Mouse (Mus musculus): ENCODE results near the gene Dcun1d4. TPM values are rescaled to one million over a fixed set of nuclear protein-coding genes. Genes with fewer than 3 reads are reported as not detected.
"Not testable (repeated sequence)": the region's sequence is repeated elsewhere in the genome, so short reads cannot be mapped to it uniquely, and the experiment has no call there.

Gene Dcun1d4
- polyA plus RNA-seq, 1 experiment from 2014 or later: 29.8 TPM

DNA sequence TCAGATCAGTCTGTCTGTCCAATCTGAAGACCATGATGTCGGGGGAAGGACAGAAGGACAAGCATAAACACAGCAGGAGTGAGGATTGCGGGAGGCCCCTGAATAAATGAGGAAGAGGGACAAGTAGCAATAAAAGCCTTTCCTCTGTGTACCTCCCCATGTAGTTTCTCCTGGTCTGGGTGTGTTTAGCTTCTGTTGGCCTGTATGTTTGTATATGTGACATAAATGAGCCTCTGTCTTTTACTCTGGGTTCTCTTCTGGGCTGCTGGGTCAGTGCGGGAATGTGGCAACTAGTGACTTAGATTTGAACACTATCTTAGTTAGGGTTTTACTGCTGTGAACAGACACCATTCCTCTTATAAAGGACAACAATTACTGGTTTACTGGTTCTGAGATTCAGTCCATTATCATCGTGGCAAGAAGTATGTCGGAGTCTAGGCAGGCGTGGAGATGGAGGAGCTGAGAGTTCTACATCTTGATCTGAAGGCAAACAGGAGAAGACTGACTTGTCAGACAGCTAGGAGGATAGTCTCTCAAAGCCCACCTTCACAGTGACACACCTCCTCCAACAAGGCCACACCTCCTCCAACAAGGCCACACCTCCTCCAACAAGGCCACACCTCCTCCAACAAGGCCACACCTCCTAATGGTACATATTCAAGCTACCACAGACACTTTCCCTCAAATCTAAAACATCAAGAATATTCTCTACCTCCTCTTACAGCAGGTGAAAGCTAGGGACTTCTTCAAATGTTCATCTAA is 90.8 kb downstream of the Dcun1d4 start:
- H3K27me3 ChIP-seq (ENCODE audit: control insufficient read depth, insufficient read depth, low read length): no peaks in the 10 kb centered on the region
- ATAC-seq (ENCODE audit: low FRiP score, low TSS enrichment): no peak
- H3K4me1 ChIP-seq (ENCODE audit: control insufficient read depth, insufficient read depth, low read length): no peaks in the 10 kb centered on the region
- H3K36me3 ChIP-seq (ENCODE audit: control insufficient read depth, insufficient read depth, low read length): no peaks in the 10 kb centered on the region
- no peak overlapping the region for H3K4me2 ChIP-seq (replicated peaks; ENCODE audit: low read depth, low read length)
- H3K9me3 ChIP-seq (ENCODE audit: control insufficient read depth, low read length): no peaks in the 10 kb centered on the region
- no peak overlapping the region for H3K27ac ChIP-seq (ENCODE audit: low read depth, low read length)
- no peak overlapping the region for H3K4me3 ChIP-seq (ENCODE audit: low read length)
- WGBS: 91% methylated on average over 6 of the region's 6 CpGs
- H3K9ac ChIP-seq (ENCODE audit: low read depth, low read length): no peak overlapping the region

DNA sequence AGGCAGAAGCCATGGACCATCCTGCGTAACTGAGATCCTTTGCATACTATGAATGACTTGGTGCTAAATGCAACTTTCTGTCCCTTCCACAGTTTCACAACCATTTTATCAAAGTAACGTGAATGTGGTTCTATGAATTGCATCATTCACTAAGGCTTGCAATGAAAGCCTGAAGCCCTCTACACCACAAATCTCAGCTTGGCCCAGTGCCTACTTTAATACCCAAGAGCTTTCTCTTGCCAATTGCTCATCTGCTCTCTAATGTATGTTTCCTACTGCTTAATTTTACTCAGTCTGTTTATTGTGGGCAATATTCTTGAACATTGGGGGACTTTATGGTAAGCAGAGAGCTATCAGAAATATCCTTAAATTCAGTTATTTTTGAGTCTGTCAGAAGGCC is 92.0 kb downstream of the Dcun1d4 start:
- H3K36me3 ChIP-seq (ENCODE audit: control insufficient read depth, insufficient read depth, low read length): no peaks in the 10 kb centered on the region
- WGBS: 86% methylated on average over 2 of the region's 2 CpGs
- H3K4me3 ChIP-seq (ENCODE audit: low read length): no peak overlapping the region

DNA sequence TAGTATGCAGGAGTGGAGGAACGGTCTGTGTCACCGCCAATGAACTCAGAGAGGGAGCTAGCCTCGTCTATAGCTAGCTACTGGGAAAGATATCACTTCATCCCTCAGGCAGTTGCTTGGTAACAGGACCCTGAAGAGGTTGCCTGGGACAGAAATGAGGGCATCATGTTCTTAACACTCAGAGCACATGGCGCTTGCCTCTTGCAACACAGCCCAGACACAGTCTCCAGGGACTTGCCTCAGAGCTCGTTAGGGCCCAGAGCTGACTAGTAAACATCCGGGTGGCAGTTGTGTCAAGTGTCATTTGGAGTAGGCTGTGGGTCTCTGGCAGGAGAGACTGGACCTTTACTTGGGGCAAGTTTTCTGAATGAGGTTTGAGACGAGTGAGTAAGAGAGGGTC is 93.0 kb downstream of the Dcun1d4 start:
- Histone ChIP-seq H3K9me3 (ENCODE audit: control insufficient read depth, low read length) (no peaks in the 10 kb centered on the region), H3K4me2 (replicated peaks; ENCODE audit: low read depth, low read length) (no peak overlapping the region), H3K27ac (ENCODE audit: low read depth, low read length) (no peak overlapping the region), H3K9ac (ENCODE audit: low read depth, low read length) (no peak overlapping the region), H3K4me1 (ENCODE audit: control insufficient read depth, insufficient read depth, low read length) (no peaks in the 10 kb centered on the region), H3K4me3 (ENCODE audit: low read length) (no peak overlapping the region), H3K36me3 (ENCODE audit: control insufficient read depth, insufficient read depth, low read length) (no peaks in the 10 kb centered on the region), H3K27me3 (ENCODE audit: control insufficient read depth, insufficient read depth, low read length) (no peaks in the 10 kb centered on the region)
- ATAC-seq (ENCODE audit: low FRiP score, low TSS enrichment): no peak
- 69% methylated on average over 7 of the region's 7 CpGs for WGBS

More for the DNA sequence above, 92.0 kb downstream of the Dcun1d4 start:
- H3K9ac ChIP-seq (ENCODE audit: low read depth, low read length): no peak overlapping the region
- no peak overlapping the region for H3K27ac ChIP-seq (ENCODE audit: low read depth, low read length)
- no peaks in the 10 kb centered on the region for H3K27me3 ChIP-seq (ENCODE audit: control insufficient read depth, insufficient read depth, low read length)
- H3K4me2 ChIP-seq (replicated peaks; ENCODE audit: low read depth, low read length): no peak overlapping the region
- no peaks in the 10 kb centered on the region for H3K4me1 ChIP-seq (ENCODE audit: control insufficient read depth, insufficient read depth, low read length)
- ATAC-seq (ENCODE audit: low FRiP score, low TSS enrichment): no peak
- no peaks in the 10 kb centered on the region for H3K9me3 ChIP-seq (ENCODE audit: control insufficient read depth, low read length)

DNA sequence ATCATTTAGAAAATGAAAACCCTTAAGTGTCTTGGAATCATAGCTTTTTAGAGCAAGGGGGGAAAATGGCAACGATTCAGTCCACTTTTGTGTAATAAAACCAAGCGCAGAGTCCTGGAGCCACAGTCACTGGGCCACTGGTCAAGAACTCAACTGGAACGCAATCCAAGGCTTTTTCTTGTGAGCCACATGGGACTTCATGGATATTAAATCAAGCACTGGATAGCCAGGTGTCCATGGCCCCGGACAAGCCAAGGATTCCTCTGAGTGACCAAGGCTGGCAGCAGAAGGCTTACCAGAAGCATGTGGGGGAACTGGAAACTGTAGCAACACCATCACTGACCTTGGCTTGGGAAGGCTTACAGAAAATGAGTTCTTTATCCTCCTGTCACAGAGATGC is 93.8 kb downstream of the Dcun1d4 start:
- H3K4me1 ChIP-seq (ENCODE audit: control insufficient read depth, insufficient read depth, low read length): no peaks in the 10 kb centered on the region
- H3K9ac ChIP-seq (ENCODE audit: low read depth, low read length): no peak overlapping the region
- no peak overlapping the region for H3K4me3 ChIP-seq (ENCODE audit: low read length)
- H3K27me3 ChIP-seq (ENCODE audit: control insufficient read depth, insufficient read depth, low read length): no peaks in the 10 kb centered on the region
- no peaks in the 10 kb centered on the region for H3K9me3 ChIP-seq (ENCODE audit: control insufficient read depth, low read length)
- H3K4me2 ChIP-seq (replicated peaks; ENCODE audit: low read depth, low read length): no peak overlapping the region
- WGBS: 88% methylated on average over 4 of the region's 4 CpGs
- no peaks in the 10 kb centered on the region for H3K36me3 ChIP-seq (ENCODE audit: control insufficient read depth, insufficient read depth, low read length)
- no peak for ATAC-seq (ENCODE audit: low FRiP score, low TSS enrichment)
- H3K27ac ChIP-seq (ENCODE audit: low read depth, low read length): no peak overlapping the region

DNA sequence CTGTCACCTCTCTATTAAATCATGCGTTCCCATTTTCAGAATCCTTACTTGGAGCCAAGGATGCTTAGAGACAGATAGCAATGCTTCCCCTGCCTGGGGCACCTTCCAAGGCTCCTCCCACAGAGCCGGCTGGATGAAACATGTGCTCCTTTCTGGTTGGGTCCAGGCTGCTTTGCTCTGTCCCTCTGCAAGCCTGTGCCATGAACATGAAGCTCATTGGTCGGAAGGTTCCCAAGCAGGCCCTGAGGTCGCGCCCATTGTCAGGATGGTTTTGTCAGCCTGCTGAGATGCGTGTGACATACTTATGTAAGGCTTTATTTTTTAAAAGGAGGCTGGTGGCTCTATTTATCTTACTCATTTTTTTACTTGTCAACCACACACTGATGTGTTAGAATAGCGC is 95.9 kb downstream of the Dcun1d4 start:
- H3K9ac ChIP-seq (ENCODE audit: low read depth, low read length): no peak overlapping the region
- H3K4me3 ChIP-seq (ENCODE audit: low read length): no peak overlapping the region
- H3K36me3 ChIP-seq (ENCODE audit: control insufficient read depth, insufficient read depth, low read length): no peaks in the 10 kb centered on the region
- ATAC-seq (ENCODE audit: low FRiP score, low TSS enrichment): no peak
- H3K27ac ChIP-seq (ENCODE audit: low read depth, low read length): no peak overlapping the region
- WGBS: 68% methylated on average over 7 of the region's 7 CpGs
- H3K27me3 ChIP-seq (ENCODE audit: control insufficient read depth, insufficient read depth, low read length): no peaks in the 10 kb centered on the region
- no peaks in the 10 kb centered on the region for H3K9me3 ChIP-seq (ENCODE audit: control insufficient read depth, low read length)
- H3K4me1 ChIP-seq (ENCODE audit: control insufficient read depth, insufficient read depth, low read length): no peaks in the 10 kb centered on the region
- H3K4me2 ChIP-seq (replicated peaks; ENCODE audit: low read depth, low read length): no peak overlapping the region

DNA sequence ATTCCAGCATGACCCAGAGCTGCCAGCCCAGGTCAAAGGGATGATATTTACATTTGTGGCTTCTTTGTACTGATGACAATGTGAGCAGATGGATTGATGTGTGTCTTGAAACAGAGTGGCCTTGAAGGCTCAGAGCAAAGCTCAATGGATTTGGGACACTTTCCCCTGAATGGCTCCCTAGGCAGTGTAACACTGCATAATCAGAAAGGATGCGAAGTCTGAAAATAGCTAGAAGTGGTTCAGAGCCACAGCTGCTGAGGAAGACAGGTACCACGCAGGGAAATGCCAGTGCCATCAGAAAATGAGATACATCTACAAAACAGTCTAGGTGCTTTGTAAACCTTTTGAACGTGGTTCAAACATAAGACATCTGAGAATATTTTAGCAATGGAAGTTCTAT is 97.3 kb downstream of the Dcun1d4 start:
- no peak overlapping the region for H3K27ac ChIP-seq (ENCODE audit: low read depth, low read length)

DNA sequence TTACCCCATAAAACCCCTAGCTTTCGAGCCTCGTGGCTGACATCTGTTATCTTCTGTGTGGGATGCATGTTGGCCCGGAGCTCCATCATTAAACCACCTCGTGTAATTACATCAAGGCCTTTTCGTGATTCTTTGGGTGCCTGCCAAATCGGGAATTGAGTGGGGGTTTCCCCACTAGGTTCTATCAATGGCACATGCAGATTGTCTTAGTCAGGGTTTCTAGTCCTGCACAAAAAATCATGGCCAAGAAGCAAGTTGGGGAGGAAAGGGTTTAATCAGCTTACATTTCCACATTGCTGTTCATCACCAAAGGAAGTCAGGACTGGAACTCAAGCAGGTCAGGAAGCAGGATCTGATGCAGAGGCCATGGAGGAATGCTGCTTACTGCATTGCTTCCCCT is 103.2 kb downstream of the Dcun1d4 start:
- H3K9me3 ChIP-seq (ENCODE audit: control insufficient read depth, low read length); H3K27ac ChIP-seq (ENCODE audit: low read depth, low read length); H3K36me3 ChIP-seq (ENCODE audit: control insufficient read depth, insufficient read depth, low read length); H3K4me2 ChIP-seq (replicated peaks; ENCODE audit: low read depth, low read length); H3K4me1 ChIP-seq (ENCODE audit: control insufficient read depth, insufficient read depth, low read length); ATAC-seq (ENCODE audit: low FRiP score, low TSS enrichment); H3K27me3 ChIP-seq (ENCODE audit: control insufficient read depth, insufficient read depth, low read length); H3K4me3 ChIP-seq (ENCODE audit: low read length); H3K9ac ChIP-seq (ENCODE audit: low read depth, low read length): not testable (repeated sequence)
- whole genome bisulfite sequencing: 79% methylated on average over 6 of the region's 6 CpGs

More for the DNA sequence above, 97.3 kb downstream of the Dcun1d4 start:
- Histone ChIP-seq H3K36me3 (ENCODE audit: control insufficient read depth, insufficient read depth, low read length) (no peaks in the 10 kb centered on the region), H3K27me3 (ENCODE audit: control insufficient read depth, insufficient read depth, low read length) (no peaks in the 10 kb centered on the region), H3K9ac (ENCODE audit: low read depth, low read length) (no peak overlapping the region), H3K9me3 (ENCODE audit: control insufficient read depth, low read length) (no peaks in the 10 kb centered on the region), H3K4me2 (replicated peaks; ENCODE audit: low read depth, low read length) (no peak overlapping the region), H3K4me3 (ENCODE audit: low read length) (no peak overlapping the region), H3K4me1 (ENCODE audit: control insufficient read depth, insufficient read depth, low read length) (no peaks in the 10 kb centered on the region)
- 88% methylated on average over 3 of the region's 3 CpGs for WGBS
- ATAC-seq (ENCODE audit: low FRiP score, low TSS enrichment): no peak

DNA sequence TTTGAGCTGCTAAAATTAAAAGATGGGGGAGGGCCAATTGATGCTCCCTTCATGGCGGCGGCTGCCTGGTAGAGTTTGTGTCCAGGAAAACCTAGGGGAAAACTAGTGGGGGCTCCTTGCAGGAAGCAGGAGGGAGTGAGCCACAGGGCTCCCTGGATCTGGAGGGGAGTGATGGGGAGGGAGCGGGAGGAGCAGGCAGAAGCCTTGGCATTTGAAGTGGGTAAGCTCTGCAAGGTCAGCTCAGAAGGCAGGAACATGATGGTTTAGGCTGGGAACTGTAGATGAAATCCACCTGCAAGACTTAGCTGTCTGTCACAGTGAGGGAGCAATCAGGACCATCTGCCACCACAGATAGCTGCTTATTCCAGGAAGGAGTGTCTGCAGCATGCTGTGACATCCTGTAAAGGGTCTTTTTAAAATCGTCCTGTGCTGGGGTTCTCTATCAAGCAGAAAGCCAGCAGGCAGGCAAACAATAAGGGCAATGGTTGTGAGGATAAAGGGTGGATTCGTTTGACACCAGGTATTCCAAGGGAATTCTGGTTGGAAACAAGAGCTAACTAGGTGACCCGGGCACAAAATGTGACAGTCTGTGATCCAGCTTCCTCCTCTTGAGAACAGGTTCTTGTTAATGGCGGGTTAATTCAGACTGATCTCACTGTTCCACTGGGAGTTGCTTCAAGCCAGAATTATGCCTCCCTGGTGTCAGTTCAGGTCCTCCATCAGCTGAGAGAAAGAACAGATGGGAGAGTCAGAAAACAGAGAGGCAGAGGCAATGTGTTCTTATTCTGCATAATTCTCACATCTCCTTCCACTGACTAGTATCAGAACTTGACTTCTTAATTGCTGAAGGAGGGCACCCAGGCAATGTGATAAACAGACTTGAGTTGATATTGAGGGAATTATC is 104.7 kb downstream of the Dcun1d4 start:
- H3K27ac ChIP-seq (ENCODE audit: low read depth, low read length): no peak overlapping the region
- no peak overlapping the region for H3K4me2 ChIP-seq (replicated peaks; ENCODE audit: low read depth, low read length)
- 38% methylated on average over 7 of the region's 7 CpGs for WGBS
- no peak overlapping the region for H3K9ac ChIP-seq (ENCODE audit: low read depth, low read length)
- H3K4me3 ChIP-seq (ENCODE audit: low read length): no peak overlapping the region
- H3K27me3 ChIP-seq (ENCODE audit: control insufficient read depth, insufficient read depth, low read length): no peaks in the 10 kb centered on the region
- ATAC-seq (ENCODE audit: low FRiP score, low TSS enrichment): no peak
- H3K36me3 ChIP-seq (ENCODE audit: control insufficient read depth, insufficient read depth, low read length): no peaks in the 10 kb centered on the region
- no peaks in the 10 kb centered on the region for H3K4me1 ChIP-seq (ENCODE audit: control insufficient read depth, insufficient read depth, low read length)
- no peaks in the 10 kb centered on the region for H3K9me3 ChIP-seq (ENCODE audit: control insufficient read depth, low read length)

DNA sequence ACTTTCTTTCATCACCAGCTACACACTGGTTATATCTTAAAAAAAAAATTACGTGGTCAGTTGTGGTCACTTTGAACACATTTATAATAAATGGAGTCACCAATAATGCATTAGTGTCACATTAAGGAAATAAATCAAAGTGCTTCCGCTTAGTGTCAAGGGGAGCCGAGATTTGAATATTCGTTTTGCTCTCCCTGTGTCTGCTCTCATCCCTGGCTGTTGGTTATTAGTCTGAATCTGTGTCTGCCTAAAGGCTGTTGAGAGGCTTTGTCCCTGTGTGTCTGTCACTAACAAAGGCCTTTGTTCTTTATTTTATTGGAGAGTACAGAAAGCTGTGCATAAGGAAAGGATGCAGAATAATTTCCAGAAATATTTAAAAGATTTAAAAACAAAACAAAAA is 105.8 kb downstream of the Dcun1d4 start:
- WGBS: 70% methylated on average over 4 of the region's 4 CpGs
- Histone ChIP-seq H3K9me3 (ENCODE audit: control insufficient read depth, low read length) (no peaks in the 10 kb centered on the region), H3K36me3 (ENCODE audit: control insufficient read depth, insufficient read depth, low read length) (no peaks in the 10 kb centered on the region), H3K4me3 (ENCODE audit: low read length) (no peak overlapping the region), H3K27me3 (ENCODE audit: control insufficient read depth, insufficient read depth, low read length) (no peaks in the 10 kb centered on the region), H3K9ac (ENCODE audit: low read depth, low read length) (no peak overlapping the region), H3K27ac (ENCODE audit: low read depth, low read length) (no peak overlapping the region), H3K4me2 (replicated peaks; ENCODE audit: low read depth, low read length) (no peak overlapping the region), H3K4me1 (ENCODE audit: control insufficient read depth, insufficient read depth, low read length) (no peaks in the 10 kb centered on the region)
- no peak for ATAC-seq (ENCODE audit: low FRiP score, low TSS enrichment)
